Mouse (Mus musculus) forebrain, embryonic 11.5 days (tissue): ENCODE results near the gene Mog. TPM values are rescaled to one million over a fixed set of nuclear protein-coding genes. Genes with fewer than 3 reads are reported as not detected.

Source experiments
- ATAC-seq: fragments of 200-750 bp; cut with Nextera tagmentation; replicated peaks from 2 replicates; pipeline ENCODE4 v1.8.0; 2017; ENCODE audit warnings: moderate TSS enrichment; ENCODE audit not compliant: low FRiP score
- DNase-seq: peaks from one replicate; pipeline ENCODE4 v3.0.0-alpha.2; 2017; ENCODE audit warnings: low spot score
- H3K27ac ChIP-seq: fragments of 300-500 bp; sonication (generic); 2 replicates; pipeline ENCODE4 v1.5.1; 2014; ENCODE audit warnings: low read depth, low read length
- H3K27me3 ChIP-seq: fragments of 300-500 bp; sonication (generic); 2 replicates; pipeline ENCODE4 v1.6.1; 2014; ENCODE audit warnings: mild to moderate bottlenecking, low read length, mixed read lengths; ENCODE audit not compliant: control insufficient read depth, insufficient read depth
- H3K36me3 ChIP-seq: fragments of 300-500 bp; sonication (generic); 2 replicates; pipeline ENCODE4 v1.6.1; 2014; ENCODE audit warnings: mild to moderate bottlenecking, low read length, moderate library complexity, mixed read lengths; ENCODE audit not compliant: control insufficient read depth, insufficient read depth
- H3K4me1 ChIP-seq: fragments of 300-500 bp; sonication (generic); replicated peaks from 2 replicates; pipeline ENCODE4 v1.6.1; 2014; ENCODE audit warnings: low read length, mixed read lengths; ENCODE audit not compliant: control insufficient read depth, insufficient read depth
- H3K4me2 ChIP-seq: fragments of 300-500 bp; sonication (generic); 2 replicates; pipeline ENCODE4 v1.6.1; 2014; ENCODE audit warnings: low read depth, mild to moderate bottlenecking, low read length, moderate library complexity, mixed read lengths; ENCODE audit not compliant: severe bottlenecking
- H3K4me3 ChIP-seq: fragments of 300-500 bp; sonication (generic); 2 replicates; pipeline ENCODE4 v1.5.1; 2014; ENCODE audit warnings: low read depth, low read length
- H3K9ac ChIP-seq: fragments of 300-500 bp; sonication (generic); 2 replicates; pipeline ENCODE4 v1.6.1; 2014; ENCODE audit warnings: low read length
- H3K9me3 ChIP-seq: fragments of 300-500 bp; sonication (generic); 2 replicates; pipeline ENCODE4 v1.6.1; 2016; ENCODE audit warnings: low read length, mixed read lengths; ENCODE audit not compliant: control insufficient read depth
- WGBS: fragments of 180-500 bp; shearing (Covaris S2); extraction: QIAGEN DNeasy Blood & Tissue Kit; methylation state at CpG from one replicate; pipeline ENCODE4 v1.1.7; 2014; 5-methylcytosine and 5-hydroxymethylcytosine counted together
- polyA plus RNA-seq: library from polyadenylated mRNA; unstranded; fragments of >200 nt; fragmentation: Nextera tagmentation; extraction: Ambion mirVana; gene quantifications from 2 replicates; pipeline ENCODE4 v1.2.1, GENCODE M21; 2014

Mog gene
- polyA plus RNA-seq, 1 experiment from 2014 or later = 0.39 TPM

- DNase-seq (no peak), ATAC-seq (no peak)
- Histone ChIP-seq H3K4me1 (0 out of 2 replicates have a peak, but pooled peaks cover 2% of the 10 kb centered on the region), H3K36me3 (peaks cover 10% of the 10 kb centered on the region), H3K9ac (no peak overlapping the region), H3K27me3 (no peaks in the 10 kb centered on the region), H3K4me3 (no peak overlapping the region), H3K4me2 (no peak overlapping the region), H3K9me3 (no peaks in the 10 kb centered on the region), H3K27ac (no peak overlapping the region)
- WGBS = 93% methylated on average over 17 of the region's 17 CpGs
Measured at GRCm38 (mm10) chr17:37009460-37010042, 13.6 kb downstream of the Mog start.

DNA sequence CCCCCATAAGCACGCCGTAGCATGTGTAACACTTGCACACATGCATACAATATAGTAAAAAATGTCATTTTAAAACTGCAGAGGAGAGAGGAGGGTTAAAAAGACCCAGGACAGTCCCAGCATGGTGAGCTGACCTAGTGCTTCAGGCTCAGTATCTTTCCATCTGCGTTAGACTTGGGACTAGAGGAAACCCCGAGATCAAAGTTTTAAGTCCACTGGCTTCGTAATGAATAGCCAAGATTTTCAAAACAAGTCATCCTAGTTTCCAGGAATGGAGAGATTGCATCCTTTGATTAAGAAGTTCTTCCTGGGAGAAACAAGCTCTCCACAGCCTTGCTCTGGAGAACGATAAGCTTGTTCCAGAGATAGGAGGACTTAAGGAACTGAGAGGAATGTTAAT, 15.0 kb downstream of the Mog start:
- no peak overlapping the region for H3K27ac ChIP-seq
- 92% methylated on average over 6 of the region's 6 CpGs for WGBS
- H3K9me3 ChIP-seq = no peaks in the 10 kb centered on the region
- H3K9ac ChIP-seq = no peak overlapping the region
- H3K36me3 ChIP-seq = peaks cover 10% of the 10 kb centered on the region
- 0 out of 2 replicates have a peak, but pooled peaks cover 2% of the 10 kb centered on the region for H3K4me1 ChIP-seq
- H3K4me3 ChIP-seq = no peak overlapping the region
- no peaks in the 10 kb centered on the region for H3K27me3 ChIP-seq
- DNase-seq = no peak
- no peak for ATAC-seq
- H3K4me2 ChIP-seq = no peak overlapping the region

- no peaks in the 10 kb centered on the region for H3K9me3 ChIP-seq
- H3K9ac ChIP-seq = peak overlapping the region; percentile 90
- peak; percentile 6; the same call in 1 of the 2 replicates for ATAC-seq
- H3K27ac ChIP-seq = no peak overlapping the region
- DNase-seq = no peak
- 51% methylated on average over 4 of the region's 4 CpGs for WGBS
- H3K36me3 ChIP-seq = no peaks in the 10 kb centered on the region
- H3K4me1 ChIP-seq = peaks cover 2% of the 10 kb centered on the region; the same call in 1 of the 2 replicates
- H3K27me3 ChIP-seq = no peaks in the 10 kb centered on the region
- H3K4me3 ChIP-seq = peak overlapping the region; percentile 59
- peak overlapping the region; percentile 65 for H3K4me2 ChIP-seq
Measured at GRCm38 (mm10) chr17:37003366-37003765, 19.8 kb downstream of the Mog start.

DNA sequence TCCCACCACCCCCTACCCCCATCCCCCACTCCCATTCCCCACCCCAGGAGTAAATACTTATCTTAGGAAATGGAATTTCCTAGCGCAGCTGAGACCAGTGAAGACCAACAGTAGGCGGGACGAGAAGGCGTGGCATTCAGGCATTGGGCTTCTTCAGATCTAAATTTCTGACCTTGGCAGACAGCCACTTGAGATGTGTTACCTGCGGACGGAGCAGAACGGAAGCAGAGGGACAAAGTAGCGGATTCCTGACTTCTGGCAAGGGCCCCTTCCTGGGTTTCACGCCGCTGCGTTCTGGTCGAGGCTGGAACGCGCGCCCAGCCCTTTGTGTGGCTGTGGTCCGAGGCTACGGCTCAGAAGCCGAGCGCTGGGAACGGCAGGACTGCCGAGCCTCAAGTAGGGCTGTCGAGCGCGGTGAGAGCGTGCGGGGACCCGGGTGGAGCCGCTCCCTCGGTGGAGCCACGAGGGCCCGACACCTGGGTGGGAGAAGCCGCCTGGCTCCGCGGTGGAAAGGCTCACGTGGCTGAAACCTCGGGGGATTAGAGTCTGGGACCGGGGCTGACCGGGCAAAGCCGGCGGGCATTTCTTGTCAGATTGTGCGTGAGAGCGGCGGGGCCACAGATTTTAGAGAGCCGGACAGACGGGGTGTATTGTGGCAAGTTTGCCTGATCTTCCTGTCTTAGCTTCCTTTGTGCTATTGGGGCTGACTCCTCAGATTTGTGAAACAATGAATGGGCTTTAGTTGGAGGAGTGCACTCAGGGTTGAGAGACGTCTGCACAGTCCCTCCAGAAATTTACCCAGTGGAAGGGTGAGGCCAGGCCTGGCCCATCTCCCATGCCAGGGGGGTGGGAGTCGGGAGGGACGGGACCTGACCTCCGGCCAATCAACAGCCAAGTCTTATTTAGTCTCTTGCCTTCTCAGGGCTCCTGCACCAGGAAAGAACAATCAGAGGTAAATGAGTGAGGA, 20.6 kb downstream of the Mog start:
- peak; percentile 82 for DNase-seq
- ATAC-seq = peak; percentile 86

GRCm38 (mm10) chr17:37000863-37001262, 22.3 kb downstream of the Mog start, which contains the start of gene Zfp57:
Gene Zfp57, plus strand, starts transcription at chr17:37001163.
- no peaks in the 10 kb centered on the region for H3K9me3 ChIP-seq
- no peaks in the 10 kb centered on the region for H3K36me3 ChIP-seq
- H3K4me2 ChIP-seq = peak within 1 kb of the TSS; percentile 65; the same call in 1 of the 2 replicates
- peak within 1 kb of the TSS; percentile 59; the same call in 1 of the 2 replicates for H3K4me3 ChIP-seq
- H3K27me3 ChIP-seq = no peaks in the 10 kb centered on the region
- DNase-seq (no peak), ATAC-seq (no peak)
- peak within 1 kb of the TSS; percentile 6; the same call in 1 of the 2 replicates for H3K9ac ChIP-seq
- H3K27ac ChIP-seq = no peak within 1 kb of the TSS
- WGBS = 96% methylated on average over 7 of the region's 7 CpGs
- peaks cover 2% of the 10 kb centered on the region; the same call in 1 of the 2 replicates for H3K4me1 ChIP-seq

More for the DNA sequence above, 20.6 kb downstream of the Mog start:
- Histone ChIP-seq H3K9ac (peak overlapping the region; percentile 90), H3K9me3 (no peaks in the 10 kb centered on the region), H3K4me2 (peak overlapping the region; percentile 65), H3K4me1 (peaks cover 2% of the 10 kb centered on the region; the same call in 1 of the 2 replicates), H3K4me3 (peak overlapping the region; percentile 59), H3K27ac (peak overlapping the region; percentile 78), H3K27me3 (no peaks in the 10 kb centered on the region), H3K36me3 (no peaks in the 10 kb centered on the region)
- under 1% methylated on average over 49 of the region's 49 CpGs for WGBS

GRCm38 (mm10) chr17:36998477-36998876, 24.7 kb downstream of the Mog start:
- Histone ChIP-seq H3K4me1 (peaks cover 2% of the 10 kb centered on the region; the same call in 1 of the 2 replicates), H3K9ac (no peak overlapping the region), H3K27me3 (no peaks in the 10 kb centered on the region), H3K27ac (no peak overlapping the region), H3K36me3 (no peaks in the 10 kb centered on the region), H3K4me2 (no peak overlapping the region), H3K9me3 (no peaks in the 10 kb centered on the region), H3K4me3 (no peak overlapping the region)
- no peak for ATAC-seq
- WGBS = 84% methylated on average over 2 of the region's 2 CpGs
- no peak for DNase-seq

DNA sequence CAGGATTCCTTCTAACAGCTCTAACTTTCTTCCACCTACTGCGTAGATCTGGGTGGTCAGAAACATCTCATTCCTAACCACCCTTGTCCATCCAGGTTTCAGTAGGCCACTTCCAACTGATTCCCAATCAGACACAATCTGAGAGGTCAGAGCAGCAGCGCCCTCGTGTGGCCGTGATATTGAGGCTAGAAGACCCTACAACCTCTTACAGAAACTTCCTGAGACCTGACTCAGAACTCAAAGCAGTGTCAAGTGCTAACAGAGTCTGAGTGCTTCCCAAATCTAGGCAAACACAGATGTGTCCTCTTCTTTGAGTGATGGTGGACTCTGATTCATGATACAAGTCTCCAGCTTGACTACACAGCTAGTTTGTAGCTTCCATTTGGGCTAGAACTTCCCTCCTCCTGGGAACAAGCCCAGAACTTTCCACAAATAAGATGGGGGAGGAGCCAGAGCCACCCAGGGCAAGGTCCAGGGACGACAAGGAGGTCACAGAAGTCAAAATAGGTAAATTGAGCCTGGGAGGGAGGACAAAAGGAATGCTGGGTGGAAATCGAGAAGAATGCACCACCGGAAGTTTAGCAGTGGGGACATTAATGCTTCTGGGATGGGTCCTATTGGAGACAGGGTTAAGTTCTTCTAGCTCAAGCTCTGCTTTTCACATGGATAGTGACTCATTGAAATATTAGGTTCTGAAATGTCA, 26.0 kb downstream of the Mog start:
- Histone ChIP-seq H3K27me3 (no peaks in the 10 kb centered on the region), H3K4me3 (no peak overlapping the region), H3K4me1 (no peaks in the 10 kb centered on the region), H3K4me2 (no peak overlapping the region), H3K36me3 (no peaks in the 10 kb centered on the region), H3K27ac (no peak overlapping the region), H3K9ac (no peak overlapping the region), H3K9me3 (no peaks in the 10 kb centered on the region)
- WGBS = 28% methylated on average over 7 of the region's 7 CpGs
- peak; percentile 89 for DNase-seq
- ATAC-seq = 0 out of 2 replicates have a peak, but pooled peaks have one; percentile 44

- H3K27ac ChIP-seq = no peak overlapping the region
- H3K36me3 ChIP-seq = no peaks in the 10 kb centered on the region
- no peaks in the 10 kb centered on the region for H3K4me1 ChIP-seq
- no peaks in the 10 kb centered on the region for H3K27me3 ChIP-seq
- DNase-seq = no peak
- ATAC-seq = no peak
- 44% methylated on average over 3 of the region's 3 CpGs for WGBS
- H3K4me3 ChIP-seq = no peak overlapping the region
- H3K9me3 ChIP-seq = no peaks in the 10 kb centered on the region
- H3K4me2 ChIP-seq = no peak overlapping the region
- no peak overlapping the region for H3K9ac ChIP-seq
Measured at GRCm38 (mm10) chr17:36995448-36995847, 27.8 kb downstream of the Mog start.
